Mouse (Mus musculus) G1E (cell line): Measurements from ENCODE around the gene H2-M10.6.

Experiments
- CTCF ChIP-seq: IDR thresholded peaks from 2 replicates; pipeline ENCODE4 v1.5.1; 2012; ENCODE audit warnings: low read depth, low read length, inconsistent platforms, mixed read lengths
- GATA1 ChIP-seq: IDR thresholded peaks from 2 replicates; pipeline ENCODE4 v1.6.1; 2012; ENCODE audit warnings: borderline replicate concordance, low read length, inconsistent platforms, mixed read lengths
- POLR2AphosphoS5 ChIP-seq: IDR thresholded peaks from 2 replicates; pipeline ENCODE4 v1.6.1; 2012; ENCODE audit warnings: low read depth, low read length, inconsistent platforms; ENCODE audit not compliant: insufficient replicate concordance

DNA sequence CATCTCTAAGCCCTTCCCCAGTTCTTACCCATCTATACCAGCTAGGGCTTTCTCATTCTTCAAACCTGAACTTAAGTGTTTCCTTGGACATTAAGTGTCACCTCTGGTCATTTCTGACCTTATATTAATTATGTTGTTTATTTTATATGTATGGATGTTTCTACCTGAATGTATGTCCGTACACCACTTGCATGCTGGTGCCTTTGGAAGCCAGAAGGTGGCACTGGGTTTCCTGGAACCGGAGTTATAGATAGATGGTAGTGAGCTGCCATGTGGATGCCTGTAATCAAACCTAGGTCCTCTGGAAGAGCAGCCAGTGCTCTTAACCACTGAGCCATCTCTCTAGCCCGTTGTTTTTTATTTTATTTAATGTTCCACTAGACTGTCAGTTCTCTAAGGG is 43.5 kb downstream of the H2-M10.6 start:
- no peak for TF ChIP-seq CTCF
- TF ChIP-seq POLR2AphosphoS5 = no peak
- no peak for TF ChIP-seq GATA1
